Mouse (Mus musculus): ENCODE data around the gene Ahcyl2.

- TF ChIP-seq CTCF (IDR thresholded peaks at IDR 0.05) = no peak
- TF ChIP-seq EP300 (IDR thresholded peaks at IDR 0.05) = no peak
Observed at GRCm38 (mm10) chr6:29815060-29815459, 47.2 kb downstream of the Ahcyl2 start.

Data from lung, postnatal 0 days (tissue).